Mouse (Mus musculus) neural tube, embryonic 12.5 days (tissue): ENCODE measurements at regions not wholly inside any gene's neighbourhood (a gene's known extent, or its start where the extent isn't known, plus 50 kb on each side); places are given as distances from the start of the nearest gene placed in this dataset.

ENCODE experiments used
- ATAC-seq: fragments of 200-750 bp; cut with Nextera tagmentation; 2 replicates; pipeline ENCODE4 v1.8.0; 2017; ENCODE audit warnings: low read depth, mild to moderate bottlenecking, moderate TSS enrichment, moderate library complexity; ENCODE audit not compliant: low FRiP score
- H3K27ac ChIP-seq: fragments of 300-500 bp; sonication (generic); 2 replicates; pipeline ENCODE4 v1.5.1; 2016
- H3K27me3 ChIP-seq: fragments of 300-500 bp; sonication (generic); replicated peaks from 2 replicates; pipeline ENCODE4 v1.6.1; 2016; ENCODE audit warnings: mild to moderate bottlenecking
- H3K36me3 ChIP-seq: fragments of 300-500 bp; sonication (generic); 2 replicates; pipeline ENCODE4 v1.6.1; 2016; ENCODE audit warnings: mild to moderate bottlenecking
- H3K4me1 ChIP-seq: fragments of 300-500 bp; sonication (generic); 2 replicates; pipeline ENCODE4 v1.6.1; 2016
- H3K4me2 ChIP-seq: fragments of 300-500 bp; sonication (generic); replicated peaks from 2 replicates; pipeline ENCODE4 v1.6.1; 2016; ENCODE audit warnings: mild to moderate bottlenecking
- H3K4me3 ChIP-seq: fragments of 300-500 bp; sonication (generic); 2 replicates; pipeline ENCODE4 v1.5.1; 2016
- H3K9ac ChIP-seq: fragments of 300-500 bp; sonication (generic); 2 replicates; pipeline ENCODE4 v1.6.1; 2016; ENCODE audit warnings: mild to moderate bottlenecking
- H3K9me3 ChIP-seq: fragments of 300-500 bp; sonication (generic); 2 replicates; pipeline ENCODE4 v1.6.1; 2016; ENCODE audit warnings: mild to moderate bottlenecking
- WGBS: fragments of 180-500 bp; shearing (Covaris S2); methylation state at CpG from one replicate; pipeline ENCODE4 v1.1.7; 2016; 5-methylcytosine and 5-hydroxymethylcytosine counted together

- H3K27me3 ChIP-seq = no peaks in the 10 kb centered on the region
- no peak overlapping the region for H3K4me3 ChIP-seq
- H3K9ac ChIP-seq = no peak overlapping the region
- H3K36me3 ChIP-seq = no peaks in the 10 kb centered on the region
- H3K4me1 ChIP-seq = no peaks in the 10 kb centered on the region
- no peak for ATAC-seq
- no peak overlapping the region for H3K27ac ChIP-seq
- no peak overlapping the region for H3K4me2 ChIP-seq
- H3K9me3 ChIP-seq = no peaks in the 10 kb centered on the region
These were observed 174.5 kb upstream of the Car8 start for GRCm38 (mm10) chr4:8413307-8413706.

GRCm38 (mm10) chr4:8400069-8400468, 161.2 kb upstream of the Car8 start:
- ATAC-seq = no peak
- Histone ChIP-seq H3K9me3 (no peaks in the 10 kb centered on the region), H3K27ac (no peak overlapping the region), H3K4me2 (no peak overlapping the region), H3K4me1 (0 out of 2 replicates have a peak, but pooled peaks cover 2% of the 10 kb centered on the region), H3K36me3 (no peaks in the 10 kb centered on the region), H3K9ac (no peak overlapping the region), H3K27me3 (no peaks in the 10 kb centered on the region), H3K4me3 (no peak overlapping the region)
- 93% methylated on average over 2 of the region's 2 CpGs for WGBS

- no peaks in the 10 kb centered on the region for H3K27me3 ChIP-seq
- ATAC-seq = no peak
- no peak overlapping the region for H3K4me2 ChIP-seq
- H3K9me3 ChIP-seq = no peaks in the 10 kb centered on the region
- H3K9ac ChIP-seq = no peak overlapping the region
- H3K36me3 ChIP-seq = no peaks in the 10 kb centered on the region
- H3K27ac ChIP-seq = no peak overlapping the region
- H3K4me3 ChIP-seq = no peak overlapping the region
- WGBS = 67% methylated on average over 1 of the region's 1 CpGs
- H3K4me1 ChIP-seq = 0 out of 2 replicates have a peak, but pooled peaks cover 2% of the 10 kb centered on the region
These were observed 160.6 kb upstream of the Car8 start for GRCm38 (mm10) chr4:8399430-8399829.

- Histone ChIP-seq H3K9ac (no peak overlapping the region), H3K4me1 (0 out of 2 replicates have a peak, but pooled peaks cover 2% of the 10 kb centered on the region), H3K9me3 (no peaks in the 10 kb centered on the region), H3K4me2 (no peak overlapping the region), H3K4me3 (no peak overlapping the region), H3K36me3 (no peaks in the 10 kb centered on the region), H3K27ac (no peak overlapping the region), H3K27me3 (no peaks in the 10 kb centered on the region)
- peak; percentile 83 for ATAC-seq
- WGBS = 57% methylated on average over 4 of the region's 4 CpGs
These were observed 160.1 kb upstream of the Car8 start for GRCm38 (mm10) chr4:8398969-8399368.

GRCm38 (mm10) chr4:8383162-8383561, 144.3 kb upstream of the Car8 start:
- Histone ChIP-seq H3K4me3 (no peak overlapping the region), H3K27me3 (no peaks in the 10 kb centered on the region), H3K4me1 (no peaks in the 10 kb centered on the region), H3K36me3 (no peaks in the 10 kb centered on the region), H3K27ac (no peak overlapping the region), H3K4me2 (no peak overlapping the region), H3K9me3 (no peaks in the 10 kb centered on the region), H3K9ac (no peak overlapping the region)
- WGBS = 94% methylated on average over 11 of the region's 11 CpGs
- no peak for ATAC-seq

GRCm38 (mm10) chr4:8382125-8382417, 143.2 kb upstream of the Car8 start:
- Histone ChIP-seq H3K9me3 (no peaks in the 10 kb centered on the region), H3K4me3 (no peak overlapping the region), H3K4me1 (no peaks in the 10 kb centered on the region), H3K4me2 (no peak overlapping the region), H3K27me3 (no peaks in the 10 kb centered on the region), H3K36me3 (no peaks in the 10 kb centered on the region), H3K9ac (no peak overlapping the region), H3K27ac (no peak overlapping the region)
- 60% methylated on average over 3 of the region's 3 CpGs for WGBS
- no peak for ATAC-seq

- no peak overlapping the region for H3K27ac ChIP-seq
- H3K27me3 ChIP-seq = no peaks in the 10 kb centered on the region
- WGBS = 25% methylated on average over 13 of the region's 13 CpGs
- H3K4me2 ChIP-seq = no peak overlapping the region
- no peaks in the 10 kb centered on the region for H3K9me3 ChIP-seq
- no peak overlapping the region for H3K9ac ChIP-seq
- no peaks in the 10 kb centered on the region for H3K4me1 ChIP-seq
- no peak overlapping the region for H3K4me3 ChIP-seq
- H3K36me3 ChIP-seq = no peaks in the 10 kb centered on the region
- ATAC-seq = peak; percentile 60
These were observed 142.7 kb upstream of the Car8 start for GRCm38 (mm10) chr4:8381408-8382124.

GRCm38 (mm10) chr4:8380711-8381338, 142.0 kb upstream of the Car8 start:
- ATAC-seq = peak; percentile 71
- H3K27ac ChIP-seq = no peak overlapping the region
- 69% methylated on average over 5 of the region's 5 CpGs for WGBS
- H3K4me1 ChIP-seq = no peaks in the 10 kb centered on the region
- no peaks in the 10 kb centered on the region for H3K27me3 ChIP-seq
- H3K4me3 ChIP-seq = no peak overlapping the region
- H3K4me2 ChIP-seq = no peak overlapping the region
- no peaks in the 10 kb centered on the region for H3K36me3 ChIP-seq
- H3K9me3 ChIP-seq = no peaks in the 10 kb centered on the region
- H3K9ac ChIP-seq = no peak overlapping the region

- no peak for ATAC-seq
- Histone ChIP-seq H3K27ac (no peak overlapping the region), H3K4me1 (no peaks in the 10 kb centered on the region), H3K4me2 (no peak overlapping the region), H3K36me3 (no peaks in the 10 kb centered on the region), H3K27me3 (no peaks in the 10 kb centered on the region), H3K4me3 (no peak overlapping the region), H3K9me3 (no peaks in the 10 kb centered on the region), H3K9ac (no peak overlapping the region)
- WGBS = 78% methylated on average over 6 of the region's 6 CpGs
These were observed 136.1 kb upstream of the Car8 start for GRCm38 (mm10) chr4:8374737-8375489.

- Histone ChIP-seq H3K4me1 (no peaks in the 10 kb centered on the region), H3K9me3 (no peaks in the 10 kb centered on the region), H3K36me3 (no peaks in the 10 kb centered on the region), H3K4me2 (no peak overlapping the region), H3K4me3 (no peak overlapping the region), H3K27me3 (no peaks in the 10 kb centered on the region), H3K27ac (no peak overlapping the region), H3K9ac (no peak overlapping the region)
- ATAC-seq = no peak
- WGBS = 80% methylated on average over 3 of the region's 3 CpGs
These were observed 135.2 kb upstream of the Car8 start for GRCm38 (mm10) chr4:8374061-8374460.

GRCm38 (mm10) chr4:8372069-8372468, 133.2 kb upstream of the Car8 start:
- WGBS = 73% methylated on average over 3 of the region's 3 CpGs
- no peaks in the 10 kb centered on the region for H3K36me3 ChIP-seq
- no peaks in the 10 kb centered on the region for H3K4me1 ChIP-seq
- H3K9ac ChIP-seq = no peak overlapping the region
- H3K4me3 ChIP-seq = no peak overlapping the region
- H3K27me3 ChIP-seq = no peaks in the 10 kb centered on the region
- H3K9me3 ChIP-seq = no peaks in the 10 kb centered on the region
- no peak for ATAC-seq
- H3K27ac ChIP-seq = no peak overlapping the region
- H3K4me2 ChIP-seq = no peak overlapping the region

- WGBS = 73% methylated on average over 9 of the region's 9 CpGs
- H3K36me3 ChIP-seq = no peaks in the 10 kb centered on the region
- no peaks in the 10 kb centered on the region for H3K9me3 ChIP-seq
- no peak overlapping the region for H3K9ac ChIP-seq
- no peaks in the 10 kb centered on the region for H3K4me1 ChIP-seq
- H3K4me3 ChIP-seq = no peak overlapping the region
- H3K27me3 ChIP-seq = no peaks in the 10 kb centered on the region
- H3K4me2 ChIP-seq = no peak overlapping the region
- ATAC-seq = no peak
- no peak overlapping the region for H3K27ac ChIP-seq
These were observed 131.9 kb upstream of the Car8 start for GRCm38 (mm10) chr4:8370786-8371185.
